Mouse (Mus musculus): ENCODE data around the gene Cfap161.

DNA sequence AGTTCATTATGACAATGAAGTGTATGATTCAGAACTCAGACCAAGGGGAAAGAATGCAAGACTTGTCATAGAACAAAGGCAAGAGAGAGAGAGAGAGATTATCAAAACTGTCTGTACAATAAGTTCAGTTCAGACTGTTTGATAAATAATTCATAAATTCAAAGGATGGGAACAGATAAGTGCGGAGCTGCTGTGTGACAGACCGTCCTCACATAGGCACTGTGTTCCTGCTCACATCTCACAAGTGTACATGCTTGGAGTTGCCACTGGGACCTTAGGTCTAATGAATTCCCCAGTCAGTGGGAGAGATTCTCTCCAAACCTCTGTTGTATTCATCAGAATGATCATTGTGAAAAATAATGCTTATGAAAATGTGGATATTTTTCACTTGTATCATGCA is 27.3 kb upstream of the Cfap161 start:
- TF ChIP-seq POLR2A (IDR thresholded peaks at IDR 0.05; ENCODE audit: insufficient read length, low read depth) (no peak), MAX (IDR thresholded peaks at IDR 0.05; ENCODE audit: low read depth) (no peak), MYOD1 (IDR thresholded peaks at IDR 0.05; ENCODE audit: control insufficient read depth in 1 of 3, insufficient read length in 2 of 3, low read depth in 2 of 3) (no peak), E2F4 (IDR thresholded peaks at IDR 0.05; ENCODE audit: insufficient read depth) (no peak)

Measured in myocyte (in vitro differentiated cells).